Mouse (Mus musculus) midbrain, embryonic 11.5 days (tissue): ENCODE measurements around the gene Sdhc. TPM values are rescaled to one million over a fixed set of nuclear protein-coding genes. Genes with fewer than 3 reads are reported as not detected.
"Not testable (repeated sequence)": the region's sequence is repeated elsewhere in the genome, so short reads cannot be mapped to it uniquely, and the experiment has no call there.

Source experiments
- ATAC-seq: fragments of 200-750 bp; cut with Nextera tagmentation; 2 replicates; pipeline ENCODE4 v1.8.0; 2017; ENCODE audit warnings: moderate TSS enrichment, moderate library complexity; ENCODE audit not compliant: low FRiP score
- DNase-seq: peaks from one replicate; pipeline ENCODE4 v3.0.0; 2015; ENCODE audit warnings: low spot score; ENCODE audit errors: missing footprints
- H3K27ac ChIP-seq: fragments of 300-500 bp; sonication (generic); 2 replicates; pipeline ENCODE4 v1.5.1; 2014; ENCODE audit warnings: low read depth, low read length
- H3K27me3 ChIP-seq: fragments of 300-500 bp; sonication (generic); 2 replicates; pipeline ENCODE4 v1.6.1; 2014; ENCODE audit warnings: mild to moderate bottlenecking, low read length, moderate library complexity, mixed read lengths; ENCODE audit not compliant: control insufficient read depth, insufficient read depth
- H3K36me3 ChIP-seq: fragments of 300-500 bp; sonication (generic); 2 replicates; pipeline ENCODE4 v1.6.1; 2014; ENCODE audit warnings: mild to moderate bottlenecking, low read length, moderate library complexity, mixed read lengths; ENCODE audit not compliant: control insufficient read depth, insufficient read depth
- H3K4me1 ChIP-seq: fragments of 300-500 bp; sonication (generic); 2 replicates; pipeline ENCODE4 v1.6.1; 2014; ENCODE audit warnings: low read length; ENCODE audit not compliant: control insufficient read depth, insufficient read depth
- H3K4me2 ChIP-seq: fragments of 300-500 bp; sonication (generic); 2 replicates; pipeline ENCODE4 v1.6.1; 2014; ENCODE audit warnings: mild to moderate bottlenecking, moderate library complexity
- H3K4me3 ChIP-seq: fragments of 300-500 bp; sonication (generic); 2 replicates; pipeline ENCODE4 v1.5.1; 2014; ENCODE audit warnings: low read depth, low read length
- H3K9ac ChIP-seq: fragments of 300-500 bp; sonication (generic); 2 replicates; pipeline ENCODE4 v1.6.1; 2014; ENCODE audit warnings: low read length
- H3K9me3 ChIP-seq: fragments of 300-500 bp; sonication (generic); 2 replicates; pipeline ENCODE4 v1.6.1; 2016; ENCODE audit warnings: low read length; ENCODE audit not compliant: control insufficient read depth
- WGBS: fragments of 180-500 bp; shearing (Covaris S2); extraction: QIAGEN DNeasy Blood & Tissue Kit; methylation state at CpG from one replicate; pipeline ENCODE4 v1.1.7; 2014; 5-methylcytosine and 5-hydroxymethylcytosine counted together
- polyA plus RNA-seq: library from polyadenylated mRNA; unstranded; fragments of >200 nt; fragmentation: Nextera tagmentation; extraction: Ambion mirVana; gene quantifications from 2 replicates; pipeline ENCODE4 v1.2.1, GENCODE M21; 2014

Sdhc gene
- polyA plus RNA-seq, 1 experiment from 2014 or later = 314 TPM

GRCm38 (mm10) chr1:171088237-171088869 lies 62.0 kb downstream of the Sdhc start:
- WGBS = 4% methylated on average over 10 of the region's 10 CpGs
- DNase-seq = not testable (repeated sequence)

DNA sequence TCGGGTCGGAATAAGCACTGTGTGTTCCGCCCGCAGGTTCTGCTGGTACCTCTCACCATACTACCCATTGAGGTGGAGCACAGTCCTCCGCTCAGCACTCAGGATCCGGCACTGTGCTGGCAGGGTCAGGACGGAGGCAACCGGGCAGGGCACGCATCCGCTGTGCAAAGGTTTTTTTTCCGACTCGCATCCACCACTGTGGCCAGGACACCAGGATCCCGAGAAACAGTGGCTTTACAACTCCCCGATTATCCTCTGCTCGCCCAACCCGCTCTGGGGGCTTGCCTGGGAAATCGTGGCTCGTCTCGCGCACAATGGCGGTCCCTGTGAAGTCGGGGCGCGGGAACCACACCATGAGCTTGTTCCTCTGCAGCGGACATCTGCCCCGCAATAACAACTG lies 64.7 kb downstream of the Sdhc start:
- Histone ChIP-seq H3K9ac (peak overlapping the region; percentile 60), H3K27ac (no peak overlapping the region), H3K4me2 (peak overlapping the region; percentile 75), H3K36me3 (no peaks in the 10 kb centered on the region), H3K9me3 (no peaks in the 10 kb centered on the region), H3K4me1 (no peaks in the 10 kb centered on the region), H3K4me3 (peak overlapping the region; percentile 47), H3K27me3 (peaks cover 11% of the 10 kb centered on the region)
- under 1% methylated on average over 26 of the region's 26 CpGs for WGBS
- DNase-seq (peak; percentile 97), ATAC-seq (no peak; the same call in 1 of the 2 replicates)

More at GRCm38 (mm10) chr1:171088237-171088869, 62.0 kb downstream of the Sdhc start:
- H3K4me1 ChIP-seq, H3K27ac ChIP-seq, H3K4me2 ChIP-seq, H3K9me3 ChIP-seq, H3K9ac ChIP-seq, H3K36me3 ChIP-seq, ATAC-seq, H3K4me3 ChIP-seq, H3K27me3 ChIP-seq: not testable (repeated sequence)

GRCm38 (mm10) chr1:171081512-171082231 lies 68.7 kb downstream of the Sdhc start:
- H3K36me3 ChIP-seq, H3K4me3 ChIP-seq, H3K4me1 ChIP-seq, H3K9ac ChIP-seq, H3K4me2 ChIP-seq, DNase-seq, H3K27ac ChIP-seq, H3K9me3 ChIP-seq: not testable (repeated sequence)
- peak; percentile 20 for ATAC-seq
- peaks cover 20% of the 10 kb centered on the region for H3K27me3 ChIP-seq
- WGBS = 47% methylated on average over 9 of the region's 17 CpGs

- not testable (repeated sequence) for H3K4me1 ChIP-seq, H3K4me2 ChIP-seq, H3K36me3 ChIP-seq, DNase-seq, H3K9ac ChIP-seq, H3K9me3 ChIP-seq, H3K4me3 ChIP-seq, H3K27ac ChIP-seq
- ATAC-seq = peak; percentile 43
- H3K27me3 ChIP-seq = peaks cover 16% of the 10 kb centered on the region
- WGBS = no CpG with 5 or more reads among the region's 43 CpGs
Measured at GRCm38 (mm10) chr1:171079825-171080224, 70.6 kb downstream of the Sdhc start.

GRCm38 (mm10) chr1:171079345-171079744 lies 71.1 kb downstream of the Sdhc start:
- H3K4me2 ChIP-seq, H3K27ac ChIP-seq, H3K4me1 ChIP-seq, H3K36me3 ChIP-seq, H3K9ac ChIP-seq, H3K9me3 ChIP-seq, H3K4me3 ChIP-seq, DNase-seq: not testable (repeated sequence)
- peak; percentile 66 for ATAC-seq
- 0% methylated on average over 1 of the region's 35 CpGs for WGBS
- H3K27me3 ChIP-seq = peaks cover 17% of the 10 kb centered on the region

DNA sequence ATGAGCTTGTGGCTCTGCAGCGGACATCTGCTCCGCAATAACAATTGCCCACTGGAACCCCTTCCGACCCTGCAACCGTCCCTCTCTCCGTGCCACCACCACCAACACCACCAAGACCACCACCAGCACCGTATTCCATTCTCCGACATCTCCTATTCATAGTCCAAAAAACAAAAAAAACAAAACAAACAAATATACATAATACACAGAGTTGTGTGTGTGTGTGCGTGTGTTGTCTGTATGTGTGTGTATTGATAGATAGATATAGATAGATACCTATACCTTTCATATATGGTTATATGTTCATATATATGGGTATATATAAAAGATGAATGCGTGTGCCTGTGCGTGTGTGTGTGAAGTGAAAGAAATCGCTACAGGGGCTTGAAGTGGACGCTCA lies 72.0 kb downstream of the Sdhc start:
- not testable (repeated sequence) for H3K27ac ChIP-seq, H3K36me3 ChIP-seq, H3K4me1 ChIP-seq, H3K9ac ChIP-seq, H3K4me3 ChIP-seq, H3K4me2 ChIP-seq, ATAC-seq, H3K9me3 ChIP-seq
- peaks cover 23% of the 10 kb centered on the region for H3K27me3 ChIP-seq
- peak; percentile 91 for DNase-seq
- 24% methylated on average over 11 of the region's 12 CpGs for WGBS

GRCm38 (mm10) chr1:171077955-171078354 lies 72.4 kb downstream of the Sdhc start:
- DNase-seq, H3K9me3 ChIP-seq, H3K36me3 ChIP-seq, H3K4me1 ChIP-seq, H3K27ac ChIP-seq, H3K9ac ChIP-seq: not testable (repeated sequence)
- Histone ChIP-seq H3K4me2 (peak overlapping the region; percentile 12; the same call in 1 of the 2 replicates), H3K27me3 (peaks cover 23% of the 10 kb centered on the region), H3K4me3 (peak overlapping the region; percentile 11; the same call in 1 of the 2 replicates)
- peak; percentile 25 for ATAC-seq
- 7% methylated on average over 16 of the region's 27 CpGs for WGBS

DNA sequence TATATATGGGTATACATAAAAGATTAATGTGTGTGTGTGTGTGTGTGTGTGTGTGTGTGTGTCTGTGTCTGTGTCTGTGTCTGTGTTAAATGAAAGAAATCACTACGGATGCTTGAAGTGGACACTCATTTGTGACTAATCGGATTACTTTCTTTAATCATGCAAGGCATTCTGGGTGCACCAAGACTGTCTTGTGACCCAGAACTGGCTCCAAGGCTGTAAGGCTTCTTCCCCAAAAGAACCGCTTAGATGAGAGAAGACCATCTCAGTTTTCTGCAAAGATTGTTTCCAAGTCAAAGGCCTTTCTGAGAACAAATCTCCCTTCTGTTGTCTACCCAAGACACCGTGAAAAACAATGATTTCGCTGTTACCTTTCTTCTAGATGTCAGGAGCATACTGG lies 73.2 kb downstream of the Sdhc start:
- H3K27me3 ChIP-seq = peaks cover 23% of the 10 kb centered on the region
- WGBS = 33% methylated on average over 5 of the region's 5 CpGs

More for the DNA sequence above, 73.2 kb downstream of the Sdhc start:
- H3K9me3 ChIP-seq, H3K27ac ChIP-seq, H3K4me1 ChIP-seq, H3K4me3 ChIP-seq, ATAC-seq, H3K4me2 ChIP-seq, H3K9ac ChIP-seq, H3K36me3 ChIP-seq: not testable (repeated sequence)
- DNase-seq = peak; percentile 90
